Mouse (Mus musculus): Measurements from ENCODE around the gene Padi6. TPM values are rescaled to one million over a fixed set of nuclear protein-coding genes. Genes with fewer than 3 reads are reported as not detected.

Padi6 gene
- polyA plus RNA-seq, 1 experiment from 2014 or later: 0.07 TPM

DNA sequence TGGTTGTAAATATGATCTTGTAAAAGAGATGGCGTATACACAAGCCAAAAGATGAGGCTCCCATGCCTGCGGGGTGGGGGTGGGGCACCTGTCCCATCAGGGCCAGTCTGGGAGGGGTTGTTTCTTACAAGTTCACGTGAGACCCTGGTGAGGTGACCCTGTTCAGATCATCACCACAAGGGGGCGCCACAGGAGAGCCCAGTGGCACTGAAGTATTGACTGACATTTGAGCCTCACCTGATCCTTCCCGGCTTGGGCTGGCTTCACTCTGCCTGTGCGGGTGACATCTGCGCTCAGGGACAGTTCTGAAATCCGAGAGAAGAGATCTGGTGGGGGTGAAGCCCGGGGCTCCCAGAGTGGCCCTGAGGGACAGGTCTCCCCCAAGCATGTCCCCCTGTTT, 20.7 kb upstream of the Padi6 start:
- Histone ChIP-seq H3K36me3 (ENCODE audit: control insufficient read depth, insufficient read depth, low read length) (no peaks in the 10 kb centered on the region), H3K27ac (ENCODE audit: low read length) (no peak overlapping the region), H3K9me3 (ENCODE audit: control insufficient read depth, low read length) (no peaks in the 10 kb centered on the region), H3K9ac (ENCODE audit: low read depth, low read length) (no peak overlapping the region), H3K27me3 (replicated peaks; ENCODE audit: control insufficient read depth, insufficient read depth, low read length) (no peaks in the 10 kb centered on the region), H3K4me2 (ENCODE audit: low read depth, low read length) (no peak overlapping the region), H3K4me3 (ENCODE audit: low read length) (no peak overlapping the region), H3K4me1 (ENCODE audit: control insufficient read depth, insufficient read depth, low read length) (peaks cover 1% of the 10 kb centered on the region; the same call in 1 of the 2 replicates)
- ATAC-seq: no peak
- WGBS: 15% methylated on average over 9 of the region's 9 CpGs

DNA sequence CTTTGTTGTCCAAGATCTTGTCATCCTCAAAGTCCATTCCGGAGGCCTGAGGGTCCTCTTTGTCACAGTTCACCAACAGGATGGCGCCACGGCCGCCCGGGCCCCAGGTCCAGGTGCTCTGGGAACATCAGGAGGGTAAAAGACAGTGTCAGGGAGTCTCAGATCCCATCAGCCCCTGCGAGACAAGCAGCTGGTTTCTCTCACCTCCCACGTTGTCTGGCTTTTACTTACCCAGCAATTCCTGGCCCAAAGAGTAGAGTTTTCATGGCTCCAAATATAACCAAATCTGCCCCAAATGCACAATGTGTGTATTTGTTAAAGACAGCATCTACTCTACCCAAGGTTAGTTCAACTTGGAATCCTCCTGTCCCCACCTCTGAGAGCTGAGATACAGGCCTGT, 19.2 kb upstream of the Padi6 start:
- Histone ChIP-seq H3K4me2 (ENCODE audit: low read depth, low read length) (no peak overlapping the region), H3K27ac (ENCODE audit: low read length) (no peak overlapping the region), H3K9me3 (ENCODE audit: control insufficient read depth, low read length) (no peaks in the 10 kb centered on the region), H3K27me3 (replicated peaks; ENCODE audit: control insufficient read depth, insufficient read depth, low read length) (no peaks in the 10 kb centered on the region), H3K4me3 (ENCODE audit: low read length) (no peak overlapping the region), H3K4me1 (ENCODE audit: control insufficient read depth, insufficient read depth, low read length) (peaks cover 4% of the 10 kb centered on the region; the same call in 1 of the 2 replicates), H3K36me3 (ENCODE audit: control insufficient read depth, insufficient read depth, low read length) (no peaks in the 10 kb centered on the region), H3K9ac (ENCODE audit: low read depth, low read length) (no peak overlapping the region)
- WGBS: 82% methylated on average over 7 of the region's 7 CpGs
- no peak for ATAC-seq

DNA sequence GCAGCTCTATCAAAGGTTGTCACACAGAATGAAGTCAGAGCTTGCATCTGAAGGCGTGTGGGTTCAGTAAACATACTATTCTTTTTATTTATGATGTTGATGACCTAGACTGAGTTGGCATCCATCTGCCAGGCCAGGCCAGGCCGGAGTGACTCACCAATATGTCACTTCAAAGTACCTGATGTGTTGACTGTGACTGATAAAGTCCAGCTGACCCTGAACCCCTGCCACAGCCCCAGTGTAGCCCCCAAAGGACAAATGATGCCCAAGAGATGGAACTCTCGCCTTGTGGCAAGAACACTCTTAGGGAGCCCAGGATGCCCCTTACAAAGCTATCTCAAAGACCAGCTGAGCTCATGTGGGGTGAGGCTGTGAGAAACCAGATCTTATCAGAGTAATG, 13.4 kb upstream of the Padi6 start:
- no peaks in the 10 kb centered on the region for H3K9me3 ChIP-seq (ENCODE audit: control insufficient read depth, low read length)
- H3K4me2 ChIP-seq (ENCODE audit: low read depth, low read length): no peak overlapping the region
- H3K4me1 ChIP-seq (ENCODE audit: control insufficient read depth, insufficient read depth, low read length): peaks cover 4% of the 10 kb centered on the region; the same call in 1 of the 2 replicates
- no peak overlapping the region for H3K9ac ChIP-seq (ENCODE audit: low read depth, low read length)
- no peak for ATAC-seq
- H3K27ac ChIP-seq (ENCODE audit: low read length): no peak overlapping the region
- H3K36me3 ChIP-seq (ENCODE audit: control insufficient read depth, insufficient read depth, low read length): no peaks in the 10 kb centered on the region
- 82% methylated on average over 3 of the region's 3 CpGs for WGBS
- no peaks in the 10 kb centered on the region for H3K27me3 ChIP-seq (replicated peaks; ENCODE audit: control insufficient read depth, insufficient read depth, low read length)
- no peak overlapping the region for H3K4me3 ChIP-seq (ENCODE audit: low read length)

DNA sequence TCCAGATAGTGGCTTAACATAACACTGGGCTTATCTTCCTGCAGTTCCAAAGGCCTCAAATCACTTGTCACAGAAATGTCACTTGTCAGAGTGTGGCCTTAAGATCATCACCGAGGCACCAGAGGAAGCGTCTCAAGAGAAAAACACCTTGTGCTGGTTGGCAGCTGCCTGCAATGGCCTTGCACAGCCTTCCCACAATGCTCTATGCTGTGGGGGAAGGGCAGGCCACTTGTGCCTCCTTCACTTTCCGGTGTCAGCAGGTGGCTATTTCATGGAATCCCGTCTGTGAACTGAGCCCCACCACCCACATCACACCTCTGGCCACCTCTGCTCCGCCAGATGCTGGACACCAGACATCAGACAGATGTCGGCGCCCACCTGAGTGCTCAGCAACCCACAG, 10.9 kb upstream of the Padi6 start:
- no peaks in the 10 kb centered on the region for H3K36me3 ChIP-seq (ENCODE audit: control insufficient read depth, insufficient read depth, low read length)
- no peaks in the 10 kb centered on the region for H3K27me3 ChIP-seq (replicated peaks; ENCODE audit: control insufficient read depth, insufficient read depth, low read length)
- H3K9me3 ChIP-seq (ENCODE audit: control insufficient read depth, low read length): no peaks in the 10 kb centered on the region
- no peak overlapping the region for H3K9ac ChIP-seq (ENCODE audit: low read depth, low read length)
- H3K4me3 ChIP-seq (ENCODE audit: low read length): no peak overlapping the region
- H3K4me1 ChIP-seq (ENCODE audit: control insufficient read depth, insufficient read depth, low read length): peaks cover 7% of the 10 kb centered on the region; the same call in 1 of the 2 replicates
- no peak overlapping the region for H3K27ac ChIP-seq (ENCODE audit: low read length)
- ATAC-seq: no peak; the same call in 1 of the 2 replicates
- H3K4me2 ChIP-seq (ENCODE audit: low read depth, low read length): no peak overlapping the region
- WGBS: 54% methylated on average over 7 of the region's 7 CpGs

DNA sequence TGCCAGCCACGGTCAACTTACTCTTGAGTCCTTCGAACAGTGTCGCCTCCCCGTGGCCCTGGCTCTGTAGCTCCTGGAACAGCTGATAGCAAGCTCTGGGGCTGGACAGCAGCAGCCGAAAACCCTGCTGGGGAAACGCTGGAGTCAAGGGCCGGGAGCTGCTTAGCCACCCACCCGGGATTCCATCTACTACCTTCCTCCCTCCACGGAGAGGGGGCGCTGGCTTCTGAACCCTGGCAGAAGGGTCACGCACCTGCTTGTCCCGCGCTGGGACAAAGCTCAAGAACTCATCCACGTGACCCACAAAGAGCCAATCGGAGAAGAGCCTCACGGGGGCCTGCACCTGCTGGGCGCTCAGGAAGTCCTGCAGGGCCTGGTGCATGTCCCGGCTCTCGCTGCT, 7.9 kb upstream of the Padi6 start:
- H3K9ac ChIP-seq (ENCODE audit: low read depth, low read length): no peak overlapping the region
- no peaks in the 10 kb centered on the region for H3K27me3 ChIP-seq (replicated peaks; ENCODE audit: control insufficient read depth, insufficient read depth, low read length)
- H3K4me2 ChIP-seq (ENCODE audit: low read depth, low read length): peak overlapping the region; percentile 42
- 10% methylated on average over 19 of the region's 19 CpGs for WGBS
- H3K9me3 ChIP-seq (ENCODE audit: control insufficient read depth, low read length): no peaks in the 10 kb centered on the region
- ATAC-seq: peak; percentile 71
- no peaks in the 10 kb centered on the region for H3K36me3 ChIP-seq (ENCODE audit: control insufficient read depth, insufficient read depth, low read length)
- H3K27ac ChIP-seq (ENCODE audit: low read length): no peak overlapping the region
- H3K4me1 ChIP-seq (ENCODE audit: control insufficient read depth, insufficient read depth, low read length): peaks cover 8% of the 10 kb centered on the region; the same call in 1 of the 2 replicates
- H3K4me3 ChIP-seq (ENCODE audit: low read length): peak overlapping the region; percentile 32

DNA sequence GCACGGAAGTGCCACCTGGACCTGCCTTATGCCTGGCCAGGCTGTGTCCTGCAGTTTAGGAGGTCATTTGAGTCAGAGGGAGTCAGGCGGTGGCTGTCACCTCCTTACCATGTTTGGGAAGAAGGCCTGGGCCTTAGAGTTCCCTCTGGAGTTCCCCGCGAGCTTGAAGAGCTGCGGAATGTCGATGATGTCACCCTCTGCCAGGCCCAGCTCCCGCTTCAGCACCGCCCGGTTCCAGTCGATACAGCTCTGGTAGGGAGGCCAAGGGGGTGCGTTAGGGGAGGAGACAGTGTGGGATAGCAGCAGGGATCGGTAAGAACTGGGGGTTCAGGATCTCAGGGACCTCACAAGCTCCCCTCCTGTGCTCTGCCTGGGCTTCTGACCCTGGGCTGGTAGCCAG, 5.5 kb upstream of the Padi6 start:
- peak; percentile 67 for ATAC-seq

DNA sequence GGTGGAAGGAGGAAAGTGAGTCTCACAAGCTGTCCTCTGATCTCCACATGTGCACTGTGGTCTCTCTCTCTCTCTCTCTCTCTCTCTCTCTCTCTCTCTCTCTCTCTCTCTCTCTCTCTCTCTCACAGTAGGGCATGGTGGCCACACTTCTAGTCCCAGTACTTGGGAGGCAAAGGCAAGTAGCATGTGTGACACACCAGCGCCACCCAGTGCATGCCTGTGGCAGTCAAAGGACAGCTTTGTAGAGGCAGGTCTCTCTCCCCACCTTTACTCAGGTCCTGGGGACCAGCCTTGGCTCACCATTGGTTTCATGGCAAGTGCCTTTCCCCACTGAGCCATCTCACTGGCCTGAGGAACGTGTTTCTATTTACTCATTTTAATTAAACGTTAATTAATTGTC, 2.2 kb upstream of the Padi6 start:
- Histone ChIP-seq H3K9me3 (ENCODE audit: control insufficient read depth, low read length) (no peaks in the 10 kb centered on the region), H3K4me1 (ENCODE audit: control insufficient read depth, insufficient read depth, low read length) (peaks cover 5% of the 10 kb centered on the region; the same call in 1 of the 2 replicates), H3K4me3 (ENCODE audit: low read length) (no peak overlapping the region), H3K27ac (ENCODE audit: low read length) (no peak overlapping the region), H3K9ac (ENCODE audit: low read depth, low read length) (no peak overlapping the region), H3K27me3 (replicated peaks; ENCODE audit: control insufficient read depth, insufficient read depth, low read length) (no peaks in the 10 kb centered on the region), H3K36me3 (ENCODE audit: control insufficient read depth, insufficient read depth, low read length) (no peaks in the 10 kb centered on the region), H3K4me2 (ENCODE audit: low read depth, low read length) (no peak overlapping the region)
- no peak for ATAC-seq
- WGBS: 14% methylated on average over 3 of the region's 3 CpGs

More for the DNA sequence above, 5.5 kb upstream of the Padi6 start:
- Histone ChIP-seq H3K4me2 (ENCODE audit: low read depth, low read length) (no peak overlapping the region), H3K36me3 (ENCODE audit: control insufficient read depth, insufficient read depth, low read length) (no peaks in the 10 kb centered on the region), H3K9ac (ENCODE audit: low read depth, low read length) (peak overlapping the region; percentile 59), H3K27ac (ENCODE audit: low read length) (0 out of 2 replicates have a peak overlapping the region, but pooled peaks have one; percentile 25), H3K9me3 (ENCODE audit: control insufficient read depth, low read length) (no peaks in the 10 kb centered on the region), H3K4me1 (ENCODE audit: control insufficient read depth, insufficient read depth, low read length) (peaks cover 8% of the 10 kb centered on the region; the same call in 1 of the 2 replicates), H3K27me3 (replicated peaks; ENCODE audit: control insufficient read depth, insufficient read depth, low read length) (no peaks in the 10 kb centered on the region), H3K4me3 (ENCODE audit: low read length) (no peak overlapping the region)
- WGBS: 19% methylated on average over 12 of the region's 12 CpGs

DNA sequence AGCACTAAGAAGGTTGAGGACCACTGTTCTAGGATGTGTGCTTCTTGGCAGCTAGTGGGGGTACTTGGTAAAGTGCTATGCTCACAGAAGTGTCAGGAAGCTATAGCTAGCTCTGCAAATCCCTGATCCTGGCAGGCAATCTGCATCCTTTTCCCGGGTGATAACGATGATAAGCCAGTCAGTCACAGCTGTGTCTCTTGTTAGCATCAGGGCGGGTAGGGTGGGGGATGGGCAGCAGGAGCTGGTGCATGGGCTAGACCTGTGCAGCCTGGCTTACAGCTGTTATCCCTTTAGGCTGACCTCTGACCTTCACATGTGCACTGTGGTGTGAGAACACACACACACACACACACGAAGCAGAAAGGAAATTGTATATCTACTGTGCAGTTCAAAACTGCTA, 643 bp upstream of the Padi6 start:
- no peak for ATAC-seq
- Histone ChIP-seq H3K4me2 (ENCODE audit: low read depth, low read length) (no peak overlapping the region), H3K9ac (ENCODE audit: low read depth, low read length) (no peak overlapping the region), H3K36me3 (ENCODE audit: control insufficient read depth, insufficient read depth, low read length) (no peaks in the 10 kb centered on the region), H3K4me1 (ENCODE audit: control insufficient read depth, insufficient read depth, low read length) (peaks cover 5% of the 10 kb centered on the region; the same call in 1 of the 2 replicates), H3K27ac (ENCODE audit: low read length) (no peak overlapping the region), H3K9me3 (ENCODE audit: control insufficient read depth, low read length) (no peaks in the 10 kb centered on the region), H3K4me3 (ENCODE audit: low read length) (no peak overlapping the region), H3K27me3 (replicated peaks; ENCODE audit: control insufficient read depth, insufficient read depth, low read length) (no peaks in the 10 kb centered on the region)
- WGBS: 34% methylated on average over 4 of the region's 4 CpGs

DNA sequence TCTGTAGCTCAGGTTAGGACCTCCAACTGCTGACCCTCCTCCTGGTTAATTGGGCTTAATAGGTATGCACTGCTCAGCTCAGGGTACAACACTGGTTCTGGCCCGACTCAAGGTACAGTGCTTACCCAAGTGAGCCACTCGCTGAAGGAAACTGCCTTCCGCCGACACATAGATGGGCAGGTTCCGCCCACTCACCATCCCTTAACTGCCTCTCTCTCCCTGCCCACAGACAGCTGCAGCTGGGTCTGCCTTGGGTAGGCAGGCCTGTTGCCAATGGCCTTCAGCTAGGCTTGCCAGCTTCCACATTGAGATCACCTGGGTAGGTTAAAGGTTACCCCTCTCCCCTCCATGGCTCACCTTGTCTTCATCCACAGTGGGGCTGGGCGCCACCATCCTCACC, 1.0 kb downstream of the Padi6 start:
- no peak for ATAC-seq
- WGBS: 85% methylated on average over 6 of the region's 6 CpGs
- H3K36me3 ChIP-seq (ENCODE audit: control insufficient read depth, insufficient read depth, low read length): no peaks in the 10 kb centered on the region
- no peaks in the 10 kb centered on the region for H3K9me3 ChIP-seq (ENCODE audit: control insufficient read depth, low read length)
- H3K27me3 ChIP-seq (replicated peaks; ENCODE audit: control insufficient read depth, insufficient read depth, low read length): no peaks in the 10 kb centered on the region
- H3K9ac ChIP-seq (ENCODE audit: low read depth, low read length): no peak overlapping the region
- H3K27ac ChIP-seq (ENCODE audit: low read length): no peak overlapping the region
- H3K4me2 ChIP-seq (ENCODE audit: low read depth, low read length): no peak overlapping the region
- no peaks in the 10 kb centered on the region for H3K4me1 ChIP-seq (ENCODE audit: control insufficient read depth, insufficient read depth, low read length)
- no peak overlapping the region for H3K4me3 ChIP-seq (ENCODE audit: low read length)

DNA sequence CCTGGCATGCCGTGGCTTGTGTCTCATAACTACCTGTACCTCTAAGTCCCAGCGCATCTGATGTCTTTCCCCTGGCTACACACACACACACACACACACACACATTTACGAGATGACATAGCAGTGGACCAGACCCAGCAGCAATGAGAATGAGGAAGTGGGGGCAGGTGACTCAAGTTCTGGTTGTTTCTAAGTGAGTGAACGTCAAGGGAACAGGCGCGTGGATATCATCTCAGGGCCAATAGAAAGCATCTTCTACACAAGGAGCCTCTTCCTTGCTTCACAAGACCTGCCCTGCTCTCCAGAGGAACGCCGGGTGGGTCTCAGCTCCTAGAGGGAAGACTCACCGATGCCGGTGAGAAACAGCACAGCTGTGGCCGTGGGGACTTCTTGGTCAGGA, 1.8 kb downstream of the Padi6 start:
- Histone ChIP-seq H3K9me3 (ENCODE audit: control insufficient read depth, low read length) (no peaks in the 10 kb centered on the region), H3K27ac (ENCODE audit: low read length) (no peak overlapping the region), H3K4me1 (ENCODE audit: control insufficient read depth, insufficient read depth, low read length) (no peaks in the 10 kb centered on the region), H3K4me2 (ENCODE audit: low read depth, low read length) (no peak overlapping the region), H3K4me3 (ENCODE audit: low read length) (no peak overlapping the region), H3K36me3 (ENCODE audit: control insufficient read depth, insufficient read depth, low read length) (no peaks in the 10 kb centered on the region), H3K27me3 (replicated peaks; ENCODE audit: control insufficient read depth, insufficient read depth, low read length) (no peaks in the 10 kb centered on the region), H3K9ac (ENCODE audit: low read depth, low read length) (no peak overlapping the region)
- 86% methylated on average over 11 of the region's 11 CpGs for whole genome bisulfite sequencing
- ATAC-seq: no peak
